Mouse (Mus musculus): ENCODE results near the gene Fkbp6.
A peak's percentile ranks its signal among the peaks of the same experiment; 100 is the strongest.

The Fkbp6 gene

DNA sequence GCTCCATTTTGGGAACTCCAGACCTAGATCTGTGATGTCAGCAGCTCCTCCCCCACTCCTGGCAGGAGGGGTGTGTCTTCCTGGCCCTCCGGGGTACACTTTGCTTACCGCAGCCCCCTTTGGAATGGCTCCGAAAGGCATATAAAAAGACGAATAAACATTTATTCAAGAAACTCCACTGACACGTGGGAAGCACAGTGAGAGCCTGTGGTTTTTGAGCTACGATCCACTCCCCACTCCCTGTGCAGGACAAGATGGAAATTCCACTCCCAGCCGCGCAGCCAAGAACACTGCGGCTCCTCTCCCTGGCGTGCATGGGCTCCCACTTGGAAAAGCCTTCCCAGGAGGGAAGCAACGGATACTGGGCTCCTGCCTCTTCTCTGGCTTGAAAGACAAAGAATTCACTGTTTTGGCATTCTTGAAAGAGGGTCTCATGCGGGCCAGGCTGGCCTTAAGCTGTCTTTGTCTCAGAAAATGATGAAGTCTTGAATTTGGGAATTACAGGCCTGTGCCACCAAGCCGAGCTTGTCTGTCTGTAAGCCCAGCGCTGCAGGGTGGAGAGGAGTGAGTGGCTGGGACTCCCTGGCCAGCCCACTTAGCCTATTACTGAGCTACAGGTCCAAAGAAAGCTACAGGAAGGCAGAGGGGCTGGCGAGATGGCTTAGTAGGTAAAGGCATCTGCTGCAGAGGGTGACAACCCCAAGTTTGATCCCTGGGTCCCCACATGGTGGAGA is 75.0 kb downstream of the Fkbp6 start:
- DNase-seq (ENCODE audit: low read depth, low spot score) = no peak

DNA sequence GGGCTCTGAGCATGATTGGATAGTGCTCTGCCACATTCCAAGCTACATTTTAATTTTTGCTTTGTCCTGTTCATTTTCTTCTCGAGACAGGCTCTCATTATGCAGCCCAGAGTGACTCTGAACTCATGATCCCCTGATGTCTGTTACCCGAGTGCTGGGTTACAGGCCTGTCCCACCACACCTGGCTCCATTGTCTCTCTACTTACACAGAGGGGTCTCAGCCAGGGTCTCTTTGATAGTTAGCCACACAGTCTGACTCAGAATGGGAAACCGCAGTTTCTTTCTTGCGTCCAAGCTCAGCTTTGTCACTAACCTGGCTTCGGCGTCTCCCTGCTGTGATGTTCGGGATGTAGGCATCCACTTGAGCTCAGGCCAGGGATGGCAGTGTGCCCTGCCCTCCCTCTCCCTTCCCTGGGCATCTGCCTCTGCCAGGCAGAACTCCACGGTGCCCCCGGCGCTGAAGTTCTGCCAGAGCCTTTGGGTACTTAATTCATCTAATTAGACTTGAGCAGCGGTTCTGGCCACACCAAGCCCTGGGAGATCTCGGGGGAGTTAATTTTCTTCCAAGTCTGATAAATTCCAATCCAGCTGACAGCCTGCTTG is 78.2 kb downstream of the Fkbp6 start:
- DNase-seq (ENCODE audit: low read depth, low spot score) = no peak

DNA sequence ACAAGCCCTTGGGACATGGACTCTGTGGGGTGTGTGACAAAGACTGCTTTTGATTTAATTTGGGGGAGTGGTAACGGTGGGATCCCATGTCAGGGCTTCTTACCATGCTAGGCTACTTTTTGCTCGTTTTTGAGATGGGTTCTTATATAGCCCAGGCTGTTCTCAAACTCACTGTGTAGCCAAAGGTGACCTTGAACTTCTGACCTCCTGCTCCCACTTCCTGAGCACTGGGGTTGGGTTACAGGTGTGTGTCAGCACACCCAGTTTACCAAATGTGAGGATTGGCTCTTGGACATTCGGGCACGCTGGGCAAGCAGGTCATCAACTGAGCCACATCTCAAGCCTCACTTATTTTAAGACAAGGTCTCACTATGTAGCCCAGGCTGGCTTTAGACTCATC is 79.5 kb downstream of the Fkbp6 start:
- DNase-seq (ENCODE audit: low read depth, low spot score) = no peak

DNA sequence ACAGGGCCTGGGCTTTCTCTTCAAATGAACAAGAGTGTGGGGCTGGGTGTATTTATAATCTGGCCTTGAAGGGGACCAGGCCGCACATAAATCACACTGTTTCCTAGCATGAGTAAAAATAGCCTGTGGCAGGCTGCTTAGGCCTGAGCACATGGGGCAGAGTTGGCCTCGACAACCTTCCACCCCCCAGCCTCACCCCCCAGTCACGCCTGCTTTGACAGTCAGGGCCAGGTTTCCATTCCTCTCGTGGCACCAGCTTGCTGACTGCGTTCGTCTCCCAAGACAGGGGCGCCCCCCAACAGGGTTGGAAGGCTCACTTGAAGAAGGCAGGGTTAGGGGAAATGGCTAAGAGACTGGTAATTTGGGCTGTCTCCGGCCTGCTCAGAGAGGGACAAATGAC is 80.4 kb downstream of the Fkbp6 start:
- no peak for DNase-seq (ENCODE audit: low read depth, low spot score)

DNA sequence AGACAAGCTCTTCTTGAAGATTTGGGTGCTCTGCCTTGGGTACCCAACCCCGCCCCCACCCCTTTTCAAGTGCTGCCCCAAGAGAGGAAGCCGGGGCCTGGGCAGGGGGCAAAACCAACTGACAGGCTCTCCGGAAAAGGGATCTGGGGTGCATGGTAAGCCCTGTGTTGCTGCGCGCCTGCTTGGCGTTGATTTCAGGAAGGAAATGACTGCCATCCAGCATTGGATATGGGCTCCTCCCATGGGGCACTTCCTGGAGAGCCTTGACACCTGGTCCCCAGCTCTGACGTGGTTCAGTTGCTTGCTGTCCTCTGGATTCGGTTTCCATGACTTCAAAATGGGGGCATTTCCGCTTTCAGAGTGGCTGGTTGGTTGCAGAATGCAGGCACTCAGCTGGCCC is 85.3 kb downstream of the Fkbp6 start:
- no peak for DNase-seq (ENCODE audit: low read depth, low spot score)

DNA sequence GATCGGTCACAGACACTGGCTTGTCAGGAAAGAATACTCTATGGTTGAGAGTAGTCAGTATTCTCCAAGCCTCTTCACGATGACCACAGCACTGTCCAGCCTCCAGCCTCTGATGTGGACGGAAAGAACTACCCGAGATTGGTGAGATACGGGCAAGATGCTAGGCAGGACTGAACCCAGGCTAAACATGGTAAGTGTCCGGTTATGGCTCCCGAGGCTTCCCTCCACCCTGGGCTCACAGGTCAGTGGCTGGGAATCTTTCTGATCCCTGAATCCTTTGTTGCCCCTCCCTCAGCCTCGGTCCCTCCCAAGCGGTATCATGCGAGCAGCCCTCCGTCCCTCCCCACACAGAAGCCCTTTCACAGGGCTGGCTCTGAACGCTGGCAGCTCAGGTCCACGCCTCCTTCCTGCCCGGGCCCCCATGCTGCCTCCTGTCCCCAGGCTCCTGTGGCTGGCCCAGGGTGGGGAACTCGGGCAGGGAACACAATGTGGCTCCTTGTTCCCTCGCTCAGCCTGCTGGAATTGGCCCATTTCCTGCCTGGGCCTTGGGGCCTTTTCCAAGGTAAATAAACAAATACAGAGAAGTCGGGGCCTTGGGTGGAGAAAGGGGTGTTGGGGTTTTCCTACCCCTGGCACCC is 85.9 kb downstream of the Fkbp6 start:
- DNase-seq (ENCODE audit: low read depth, low spot score) = peak; percentile 27

DNA sequence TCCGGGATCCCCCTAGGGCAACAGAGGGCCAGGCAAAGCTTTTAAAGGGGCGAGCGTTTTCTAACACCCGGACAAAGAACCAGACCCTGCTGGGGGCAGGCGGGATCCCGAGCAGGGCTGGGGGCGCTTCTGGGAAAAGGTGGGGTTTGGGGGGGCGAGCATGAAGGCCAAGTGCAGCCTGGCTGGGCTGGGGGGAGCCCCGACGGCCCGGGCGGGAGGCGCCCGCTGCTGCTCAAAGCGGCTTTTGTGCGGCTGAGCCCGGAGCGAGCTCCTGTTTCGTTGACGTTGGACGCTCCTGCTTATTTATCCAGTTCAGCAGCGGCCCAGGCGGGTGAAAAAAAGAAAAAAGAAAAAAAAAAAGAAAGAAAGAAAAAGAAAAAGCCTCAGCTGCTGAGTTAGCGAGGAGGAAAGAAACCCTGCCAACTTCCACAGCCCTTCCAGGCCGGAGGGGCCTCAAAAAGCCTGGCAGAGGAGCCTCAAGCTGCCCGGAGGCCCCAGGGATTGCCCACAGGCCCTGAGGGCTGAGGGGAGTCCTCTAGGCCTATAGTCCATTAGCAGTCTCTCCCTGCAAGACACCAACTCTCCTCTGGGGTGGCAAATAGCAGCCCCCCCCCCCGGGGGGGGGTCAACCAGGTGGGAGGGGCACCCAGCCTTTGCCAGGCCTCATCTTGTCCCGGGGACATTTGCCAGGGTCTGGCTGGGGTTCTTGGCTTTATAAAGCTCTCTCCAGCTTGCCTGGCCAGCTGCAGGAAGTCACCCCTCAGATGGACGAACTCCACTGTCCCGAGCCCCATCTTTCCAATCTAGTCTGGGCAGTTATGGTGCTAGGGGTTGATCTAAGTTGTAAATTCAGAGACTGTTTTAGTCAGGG is 91.3 kb downstream of the Fkbp6 start:
- no peak for DNase-seq (ENCODE audit: low read depth, low spot score)

DNA sequence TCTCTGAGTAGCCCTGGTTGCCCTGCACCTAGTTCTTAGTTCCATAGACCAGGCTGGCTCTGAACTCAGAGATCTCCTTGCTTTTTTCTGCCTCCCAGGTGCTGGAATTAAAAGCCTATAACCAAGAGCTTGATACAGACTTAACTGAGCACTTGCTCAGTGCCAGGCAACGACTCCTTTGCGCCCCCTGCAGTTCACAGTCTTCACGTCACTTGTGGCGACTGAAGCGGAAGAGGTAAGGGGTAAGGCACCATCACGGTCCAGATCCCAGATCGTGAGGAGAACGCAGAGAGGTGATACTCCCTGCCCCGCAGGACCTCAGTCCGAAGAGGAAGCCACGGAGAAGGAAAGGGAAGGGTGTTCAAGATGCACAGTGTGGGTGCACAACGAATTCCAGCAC is 92.3 kb downstream of the Fkbp6 start:
- DNase-seq (ENCODE audit: low read depth, low spot score) = no peak

DNA sequence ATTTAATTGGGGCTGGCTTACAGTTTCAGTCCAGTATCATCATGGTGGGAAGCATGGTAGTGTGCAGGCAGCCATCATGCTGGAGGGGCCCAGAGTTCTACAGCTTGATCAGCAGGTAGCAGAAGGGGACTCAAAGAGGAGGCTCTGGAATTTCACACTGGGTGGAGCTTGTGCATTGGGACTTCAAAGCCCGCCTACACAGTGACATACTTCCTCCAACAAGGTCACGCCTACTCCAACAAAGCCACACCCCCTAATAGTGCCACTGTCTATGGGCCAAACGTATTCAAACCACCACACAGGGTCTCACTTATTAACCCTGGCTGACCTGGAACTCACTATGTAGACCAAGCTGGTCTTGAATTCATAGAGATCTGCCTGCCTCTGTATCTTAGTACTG is 93.7 kb downstream of the Fkbp6 start:
- no peak for DNase-seq (ENCODE audit: low read depth, low spot score)

DNA sequence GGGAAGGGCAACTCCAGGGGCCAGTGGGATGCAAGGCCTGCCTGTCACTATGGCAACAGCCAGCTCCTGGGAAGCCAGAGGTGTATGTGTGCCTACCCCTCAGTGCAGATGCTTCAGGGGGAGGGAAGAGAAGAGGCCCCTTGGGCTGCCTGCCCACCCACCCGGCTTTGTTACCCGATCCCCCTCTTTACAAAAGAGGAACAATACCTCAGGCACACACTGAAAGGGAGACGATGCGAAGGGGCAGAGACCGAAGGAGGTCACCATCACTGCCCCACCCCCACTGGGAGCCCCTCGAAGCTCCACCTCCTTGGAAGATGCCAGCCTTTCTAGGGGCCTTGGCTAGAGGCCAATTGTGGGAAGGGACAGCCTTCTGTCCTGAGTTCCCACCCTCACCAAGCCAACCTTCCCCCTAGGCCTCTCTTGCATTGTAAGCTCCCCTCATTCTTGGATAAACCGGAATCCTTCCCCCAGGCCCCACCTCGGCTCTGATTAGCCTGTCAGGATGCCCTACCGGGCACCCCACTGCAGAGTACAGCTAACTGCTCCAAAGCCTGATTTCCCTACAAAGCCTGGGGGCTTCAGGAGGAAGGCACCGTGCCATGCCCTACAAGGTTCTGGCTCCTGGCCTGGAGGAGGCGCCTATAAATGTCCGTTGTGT is 96.0 kb downstream of the Fkbp6 start:
- DNase-seq (ENCODE audit: low read depth, low spot score) = no peak

DNA sequence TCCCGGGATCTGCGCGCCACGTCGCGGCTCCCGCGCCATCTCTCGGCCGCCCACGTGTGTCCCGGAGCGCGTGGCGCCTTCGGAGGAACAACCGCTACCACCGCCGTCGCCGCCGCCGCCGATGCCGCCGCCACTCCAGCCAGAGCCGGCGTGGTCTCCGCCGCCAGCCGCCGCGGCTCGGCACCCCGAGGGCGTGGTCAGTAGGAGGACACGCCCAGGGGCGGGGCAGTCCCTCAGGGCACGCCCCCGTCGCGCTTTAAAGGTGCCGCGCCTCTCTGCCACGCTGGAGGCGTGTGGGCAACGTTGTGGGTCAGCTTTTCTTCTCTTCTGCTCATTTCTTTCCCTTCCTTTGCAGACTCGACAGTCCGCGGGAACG is 98.8 kb downstream of the Fkbp6 start, which contains the start of gene Fzd9:
Gene Fzd9, minus strand, starts transcription at position 152 of the 376 bp plus-strand sequence.
- no peak for DNase-seq (ENCODE audit: low read depth, low spot score)

DNA sequence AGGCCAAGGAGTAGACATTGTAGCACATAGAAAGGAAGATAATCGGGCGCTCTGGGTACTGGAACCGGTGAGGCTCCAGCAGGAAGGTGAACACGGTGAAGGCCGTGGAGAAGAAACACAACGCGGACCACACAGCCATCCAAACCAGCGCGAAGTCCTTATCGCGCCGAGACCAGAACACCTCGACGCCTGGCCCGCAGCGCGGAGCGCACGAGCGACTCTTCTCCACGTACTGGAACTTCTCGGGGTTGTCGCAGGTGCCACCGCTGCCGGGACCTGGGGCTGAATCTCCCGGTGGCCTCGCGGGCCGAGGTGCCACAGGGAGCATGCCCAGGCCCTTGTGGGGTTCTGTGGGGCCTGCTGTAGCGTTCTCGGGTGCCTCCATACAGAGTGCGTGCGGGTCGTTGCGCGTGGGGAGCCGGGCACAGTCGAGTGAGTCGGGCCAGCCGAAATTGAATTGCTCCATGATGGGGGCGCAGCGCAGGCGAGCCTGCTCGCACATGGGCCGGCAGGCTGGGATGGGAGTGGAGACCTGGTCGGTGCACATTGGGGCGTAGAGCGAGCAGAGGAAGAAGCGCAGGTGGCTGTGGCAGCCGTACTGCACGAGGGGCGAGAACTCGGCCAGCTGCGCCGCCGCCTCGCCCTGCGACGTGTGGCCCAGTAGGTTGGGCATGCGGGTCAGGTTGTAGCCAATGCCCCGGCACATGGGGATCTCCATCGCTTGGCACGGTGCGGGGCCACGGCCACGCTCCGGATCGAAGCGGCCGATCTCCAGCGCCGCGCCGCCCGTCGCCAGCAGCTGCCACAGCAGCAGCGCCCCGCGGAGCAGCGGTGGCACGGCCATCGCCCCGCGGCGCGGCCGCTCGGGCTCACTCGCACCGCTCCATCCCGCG is 99.4 kb downstream of the Fkbp6 start:
- DNase-seq (ENCODE audit: low read depth, low spot score) = no peak

DNA sequence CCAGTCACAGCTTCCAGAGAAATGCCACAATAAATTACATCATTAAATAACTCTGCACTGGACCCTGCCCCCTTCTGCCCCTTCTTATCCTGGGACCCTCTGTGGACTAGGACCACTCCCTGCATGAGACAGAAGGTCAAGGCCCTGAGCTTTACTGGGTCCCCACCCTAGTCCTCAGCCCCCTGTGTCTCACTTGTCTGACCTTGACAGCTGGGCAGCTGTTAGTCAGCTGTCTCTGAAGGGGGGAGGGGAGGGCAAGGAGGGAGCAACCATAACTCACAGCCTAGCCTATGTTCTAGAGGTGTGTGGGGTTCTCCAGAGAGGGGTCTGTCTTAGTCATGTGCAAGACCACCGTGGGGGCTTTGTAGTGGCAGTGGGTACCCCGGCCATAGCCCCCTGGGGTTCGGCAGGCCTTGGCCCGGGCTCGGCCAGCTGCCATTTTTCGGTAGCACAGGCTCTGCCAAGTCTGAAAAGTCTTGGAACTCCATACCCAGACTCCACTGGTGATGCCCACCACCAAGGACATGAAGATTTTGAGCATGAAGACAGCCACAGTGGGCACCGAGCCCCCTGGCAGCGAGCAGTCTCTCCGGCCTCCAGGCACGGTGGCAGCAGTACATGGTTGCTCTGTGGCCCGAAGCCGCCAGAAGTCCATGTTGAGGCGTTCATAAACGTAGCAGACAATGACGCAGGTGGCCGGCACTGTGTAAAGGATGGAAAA is 100.7 kb downstream of the Fkbp6 start:
- no peak for DNase-seq (ENCODE audit: low read depth, low spot score)

DNA sequence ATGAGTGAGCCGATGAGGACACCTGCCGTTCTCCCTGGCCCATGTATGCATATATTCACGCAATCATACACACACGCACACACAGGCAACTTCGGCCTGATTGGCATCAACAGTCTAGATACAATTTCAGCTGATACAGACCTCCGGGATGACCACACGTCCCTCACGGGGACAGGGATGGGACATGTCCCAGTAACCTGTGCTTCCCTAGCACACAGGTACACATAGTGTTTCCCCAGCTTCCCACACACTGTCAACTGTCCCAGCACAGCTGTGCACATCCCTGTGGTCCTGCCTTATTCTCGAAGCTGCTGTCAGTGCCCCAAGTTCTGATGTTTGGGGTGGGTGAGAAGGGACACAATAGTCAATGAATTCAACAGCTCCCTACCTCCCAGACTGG is 102.5 kb downstream of the Fkbp6 start:
- DNase-seq (ENCODE audit: low read depth, low spot score) = no peak

DNA sequence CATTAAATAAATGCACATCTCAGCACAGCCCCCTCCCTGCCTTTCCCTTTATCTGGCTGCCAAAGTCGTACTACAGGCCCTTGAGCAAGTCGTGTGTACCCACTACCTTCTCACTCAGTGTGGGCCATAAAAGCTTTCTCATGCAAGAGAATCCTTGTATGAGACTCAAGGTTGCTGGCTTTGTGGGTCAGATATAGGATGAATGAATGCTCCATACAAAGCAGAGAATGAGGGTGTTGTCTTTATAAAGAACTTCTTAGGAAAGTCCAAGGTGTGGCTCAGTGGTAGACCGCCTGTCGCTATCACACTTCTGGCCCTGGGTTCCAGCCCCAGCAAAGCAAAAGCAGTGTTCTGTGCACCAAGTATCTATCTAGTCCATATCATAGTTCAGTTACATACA is 103.3 kb downstream of the Fkbp6 start:
- no peak for DNase-seq (ENCODE audit: low read depth, low spot score)

DNA sequence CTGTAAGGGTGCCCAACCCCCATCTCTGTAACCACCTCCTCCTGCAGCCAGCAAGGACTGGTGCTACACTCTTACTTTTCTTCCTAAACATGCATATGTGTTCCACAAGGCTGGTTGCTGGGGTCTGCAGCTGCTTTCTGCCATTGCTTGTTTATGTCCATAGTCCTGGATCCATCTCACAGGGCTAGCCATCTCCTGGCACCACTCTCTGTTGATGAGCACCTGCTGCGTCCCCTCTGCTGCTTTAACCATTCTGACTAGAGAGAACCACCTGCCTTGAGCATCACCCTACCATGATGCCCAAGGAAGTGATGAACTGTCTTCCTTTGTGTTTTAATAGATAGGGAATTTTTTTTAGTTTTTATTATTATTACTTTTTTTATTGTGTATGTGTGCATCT is 106.7 kb downstream of the Fkbp6 start:
- DNase-seq (ENCODE audit: low read depth, low spot score) = no peak

DNA sequence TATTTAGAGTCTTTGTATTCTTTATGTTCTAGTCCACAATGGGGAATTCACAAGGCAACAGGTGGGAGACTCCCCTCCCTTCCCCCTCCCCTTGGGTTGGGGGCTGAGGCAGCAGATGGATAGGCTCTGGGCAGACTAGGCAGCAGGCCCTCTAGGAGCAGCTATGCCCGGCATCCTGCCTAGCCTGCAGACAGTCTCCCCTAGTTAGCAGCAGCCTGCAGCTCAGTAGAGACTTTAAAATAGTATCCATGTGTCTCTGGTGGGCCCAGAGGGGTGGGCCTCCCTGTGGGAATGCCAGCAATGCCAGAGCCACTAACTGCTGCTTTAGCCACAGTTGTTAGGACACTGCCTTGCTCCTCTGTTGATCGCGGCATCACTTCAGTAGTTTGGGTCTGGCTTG is 107.2 kb downstream of the Fkbp6 start:
- no peak for DNase-seq (ENCODE audit: low read depth, low spot score)

DNA sequence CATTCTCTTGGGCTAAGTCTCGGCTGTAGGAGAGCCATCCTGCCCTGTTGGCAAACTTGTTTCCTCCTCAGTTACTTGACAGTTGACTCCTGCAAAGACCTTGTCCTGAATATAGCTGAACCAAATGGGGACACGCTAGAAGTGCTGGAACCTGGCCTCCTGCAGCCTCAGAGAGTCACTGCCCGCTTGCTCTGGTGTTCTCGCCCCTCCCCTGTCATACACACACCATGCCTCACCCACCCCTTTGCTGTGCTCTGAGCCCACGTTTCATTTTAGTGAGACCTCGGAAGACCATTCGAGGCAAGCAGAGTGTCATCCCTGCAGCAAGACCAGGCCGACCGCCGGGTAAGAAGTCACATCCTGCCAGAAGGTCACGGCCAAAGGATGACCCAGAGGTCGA is 107.7 kb downstream of the Fkbp6 start:
- no peak for DNase-seq (ENCODE audit: low read depth, low spot score)

All from 3T3-L1 (cell line).